Mouse (Mus musculus): ENCODE results near the gene Mettl2. TPM values are rescaled to one million over a fixed set of nuclear protein-coding genes. Genes with fewer than 3 reads are reported as not detected.
"Not testable (repeated sequence)": the region's sequence is repeated elsewhere in the genome, so short reads cannot be mapped to it uniquely, and the experiment has no call there.

The Mettl2 gene
- polyA plus RNA-seq, 1 experiment from 2014 or later: 33.9 TPM

DNA sequence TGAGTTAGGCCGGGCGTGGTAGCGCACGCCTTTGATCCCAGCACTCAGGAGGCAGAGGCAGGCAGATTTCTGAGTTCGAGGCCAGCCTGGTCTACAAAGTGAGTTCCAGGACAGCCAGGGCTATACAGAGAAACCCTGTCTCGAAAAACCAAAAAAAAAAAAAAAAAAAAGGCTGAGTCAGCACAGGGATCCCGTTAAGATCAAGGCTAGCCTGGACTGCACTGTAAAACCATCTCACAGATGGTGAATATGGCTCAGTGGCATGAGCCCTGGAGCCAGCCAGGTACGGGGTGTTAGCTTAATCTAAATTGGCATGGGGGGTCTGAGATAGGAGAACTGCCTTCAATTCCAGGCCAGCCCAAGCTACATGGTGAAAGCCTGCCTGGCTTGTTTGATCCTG lies 14.3 kb downstream of the Mettl2 start:
- not testable (repeated sequence) for H3K4me1 ChIP-seq (ENCODE audit: control insufficient read depth, insufficient read depth, low read length); H3K27me3 ChIP-seq (ENCODE audit: control insufficient read depth, insufficient read depth, low read length); H3K4me2 ChIP-seq (ENCODE audit: low read depth, low read length); H3K4me3 ChIP-seq (ENCODE audit: low read depth, low read length); H3K9ac ChIP-seq (replicated peaks; ENCODE audit: low read depth, low read length); H3K9me3 ChIP-seq (ENCODE audit: control insufficient read depth, low read length); H3K27ac ChIP-seq (ENCODE audit: low read depth, low read length); ATAC-seq (ENCODE audit: low read depth)
- H3K36me3 ChIP-seq (ENCODE audit: control insufficient read depth, insufficient read depth, low read length): peaks cover 22% of the 10 kb centered on the region
- 90% methylated on average over 6 of the region's 8 CpGs for WGBS

DNA sequence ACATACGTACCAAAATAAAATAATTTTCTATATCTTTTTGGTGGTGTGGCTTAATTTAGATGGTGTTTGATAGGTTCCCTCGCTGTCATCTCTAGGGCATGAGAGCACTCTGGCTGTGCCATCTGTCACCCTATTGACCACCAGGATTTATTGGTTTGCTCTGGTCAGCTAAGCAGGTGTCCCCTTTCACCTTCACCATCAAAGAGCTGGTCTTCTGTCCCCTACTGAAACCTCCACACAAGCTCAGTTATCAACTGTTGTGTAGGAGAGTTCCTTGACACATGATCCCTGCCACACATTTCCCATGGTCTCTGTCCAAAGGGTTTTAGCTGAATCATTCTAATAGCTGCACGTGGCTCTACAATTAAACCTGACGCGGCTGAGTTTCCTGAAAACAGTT lies 14.9 kb downstream of the Mettl2 start:
- Histone ChIP-seq H3K4me3 (ENCODE audit: low read depth, low read length) (no peak overlapping the region), H3K9me3 (ENCODE audit: control insufficient read depth, low read length) (no peaks in the 10 kb centered on the region), H3K4me1 (ENCODE audit: control insufficient read depth, insufficient read depth, low read length) (no peaks in the 10 kb centered on the region), H3K9ac (replicated peaks; ENCODE audit: low read depth, low read length) (no peak overlapping the region), H3K27me3 (ENCODE audit: control insufficient read depth, insufficient read depth, low read length) (no peaks in the 10 kb centered on the region), H3K4me2 (ENCODE audit: low read depth, low read length) (no peak overlapping the region), H3K36me3 (ENCODE audit: control insufficient read depth, insufficient read depth, low read length) (peaks cover 18% of the 10 kb centered on the region; the same call in 1 of the 2 replicates), H3K27ac (ENCODE audit: low read depth, low read length) (no peak overlapping the region)
- ATAC-seq (ENCODE audit: low read depth): no peak
- WGBS: 96% methylated on average over 5 of the region's 5 CpGs

- Histone ChIP-seq H3K27ac (ENCODE audit: low read depth, low read length) (no peak overlapping the region), H3K4me2 (ENCODE audit: low read depth, low read length) (no peak overlapping the region), H3K27me3 (ENCODE audit: control insufficient read depth, insufficient read depth, low read length) (no peaks in the 10 kb centered on the region), H3K9me3 (ENCODE audit: control insufficient read depth, low read length) (no peaks in the 10 kb centered on the region), H3K4me1 (ENCODE audit: control insufficient read depth, insufficient read depth, low read length) (no peaks in the 10 kb centered on the region), H3K9ac (replicated peaks; ENCODE audit: low read depth, low read length) (no peak overlapping the region), H3K4me3 (ENCODE audit: low read depth, low read length) (no peak overlapping the region), H3K36me3 (ENCODE audit: control insufficient read depth, insufficient read depth, low read length) (peaks cover 11% of the 10 kb centered on the region; the same call in 1 of the 2 replicates)
- ATAC-seq (ENCODE audit: low read depth): no peak
Measured at GRCm38 (mm10) chr11:105143564-105143963, 17.3 kb downstream of the Mettl2 start.

DNA sequence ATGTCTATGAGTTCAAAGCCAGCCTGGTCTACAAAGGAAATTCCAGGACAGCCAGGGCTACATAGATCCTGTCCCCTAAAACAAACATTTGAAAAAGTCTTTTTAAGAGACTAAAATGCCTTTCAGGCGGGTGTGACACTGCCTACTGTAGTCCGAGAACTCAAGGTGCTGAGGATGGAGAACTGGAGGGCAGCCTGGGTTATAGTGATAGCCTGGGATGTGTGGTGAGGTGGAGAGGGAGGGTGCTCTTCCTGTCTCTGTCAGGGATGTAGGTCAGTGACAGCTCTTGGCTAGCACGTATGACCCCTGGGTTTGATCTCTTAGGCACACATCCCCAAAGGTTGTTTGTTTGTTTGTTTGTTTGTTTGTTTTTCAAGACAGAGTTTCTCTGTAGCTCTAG lies 17.9 kb downstream of the Mettl2 start:
- Histone ChIP-seq H3K9me3 (ENCODE audit: control insufficient read depth, low read length) (no peaks in the 10 kb centered on the region), H3K36me3 (ENCODE audit: control insufficient read depth, insufficient read depth, low read length) (peaks cover 9% of the 10 kb centered on the region; the same call in 1 of the 2 replicates), H3K4me3 (ENCODE audit: low read depth, low read length) (no peak overlapping the region), H3K27me3 (ENCODE audit: control insufficient read depth, insufficient read depth, low read length) (no peaks in the 10 kb centered on the region), H3K27ac (ENCODE audit: low read depth, low read length) (no peak overlapping the region), H3K4me2 (ENCODE audit: low read depth, low read length) (no peak overlapping the region), H3K9ac (replicated peaks; ENCODE audit: low read depth, low read length) (no peak overlapping the region), H3K4me1 (ENCODE audit: control insufficient read depth, insufficient read depth, low read length) (no peaks in the 10 kb centered on the region)
- no peak for ATAC-seq (ENCODE audit: low read depth)
- 88% methylated on average over 3 of the region's 3 CpGs for WGBS

GRCm38 (mm10) chr11:105144508-105145210 lies 18.4 kb downstream of the Mettl2 start:
- WGBS: 81% methylated on average over 11 of the region's 11 CpGs
- ATAC-seq (ENCODE audit: low read depth): no peak
- H3K4me1 ChIP-seq (ENCODE audit: control insufficient read depth, insufficient read depth, low read length): no peaks in the 10 kb centered on the region
- no peak overlapping the region for H3K4me3 ChIP-seq (ENCODE audit: low read depth, low read length)
- H3K36me3 ChIP-seq (ENCODE audit: control insufficient read depth, insufficient read depth, low read length): peaks cover 4% of the 10 kb centered on the region; the same call in 1 of the 2 replicates
- no peak overlapping the region for H3K27ac ChIP-seq (ENCODE audit: low read depth, low read length)
- no peak overlapping the region for H3K4me2 ChIP-seq (ENCODE audit: low read depth, low read length)
- H3K9ac ChIP-seq (replicated peaks; ENCODE audit: low read depth, low read length): no peak overlapping the region
- no peaks in the 10 kb centered on the region for H3K9me3 ChIP-seq (ENCODE audit: control insufficient read depth, low read length)
- no peaks in the 10 kb centered on the region for H3K27me3 ChIP-seq (ENCODE audit: control insufficient read depth, insufficient read depth, low read length)

GRCm38 (mm10) chr11:105145211-105145610 lies 19.0 kb downstream of the Mettl2 start:
- Histone ChIP-seq H3K27me3 (ENCODE audit: control insufficient read depth, insufficient read depth, low read length) (no peaks in the 10 kb centered on the region), H3K36me3 (ENCODE audit: control insufficient read depth, insufficient read depth, low read length) (no peaks in the 10 kb centered on the region), H3K9ac (replicated peaks; ENCODE audit: low read depth, low read length) (no peak overlapping the region), H3K4me2 (ENCODE audit: low read depth, low read length) (no peak overlapping the region), H3K4me3 (ENCODE audit: low read depth, low read length) (no peak overlapping the region), H3K9me3 (ENCODE audit: control insufficient read depth, low read length) (no peaks in the 10 kb centered on the region), H3K4me1 (ENCODE audit: control insufficient read depth, insufficient read depth, low read length) (no peaks in the 10 kb centered on the region), H3K27ac (ENCODE audit: low read depth, low read length) (no peak overlapping the region)
- 85% methylated on average over 10 of the region's 10 CpGs for WGBS
- no peak for ATAC-seq (ENCODE audit: low read depth)

GRCm38 (mm10) chr11:105146593-105146992 lies 20.4 kb downstream of the Mettl2 start, which contains the start of gene Gm10842:
Gene Gm10842, plus strand, starts transcription at chr11:105146893.
- H3K9ac ChIP-seq (replicated peaks; ENCODE audit: low read depth, low read length): no peak within 1 kb of the TSS
- 73% methylated on average over 3 of the region's 3 CpGs for WGBS
- H3K27me3 ChIP-seq (ENCODE audit: control insufficient read depth, insufficient read depth, low read length): no peaks in the 10 kb centered on the region
- H3K9me3 ChIP-seq (ENCODE audit: control insufficient read depth, low read length): no peaks in the 10 kb centered on the region
- H3K4me3 ChIP-seq (ENCODE audit: low read depth, low read length): no peak within 1 kb of the TSS
- H3K4me1 ChIP-seq (ENCODE audit: control insufficient read depth, insufficient read depth, low read length): no peaks in the 10 kb centered on the region
- ATAC-seq (ENCODE audit: low read depth): no peak
- no peaks in the 10 kb centered on the region for H3K36me3 ChIP-seq (ENCODE audit: control insufficient read depth, insufficient read depth, low read length)
- no peak within 1 kb of the TSS for H3K27ac ChIP-seq (ENCODE audit: low read depth, low read length)
- no peak within 1 kb of the TSS for H3K4me2 ChIP-seq (ENCODE audit: low read depth, low read length)

GRCm38 (mm10) chr11:105149353-105149752 lies 23.1 kb downstream of the Mettl2 start:
- Histone ChIP-seq H3K27me3 (ENCODE audit: control insufficient read depth, insufficient read depth, low read length) (no peaks in the 10 kb centered on the region), H3K36me3 (ENCODE audit: control insufficient read depth, insufficient read depth, low read length) (no peaks in the 10 kb centered on the region), H3K9ac (replicated peaks; ENCODE audit: low read depth, low read length) (no peak overlapping the region), H3K27ac (ENCODE audit: low read depth, low read length) (no peak overlapping the region), H3K4me1 (ENCODE audit: control insufficient read depth, insufficient read depth, low read length) (0 out of 2 replicates have a peak, but pooled peaks cover 4% of the 10 kb centered on the region), H3K4me3 (ENCODE audit: low read depth, low read length) (no peak overlapping the region), H3K4me2 (ENCODE audit: low read depth, low read length) (no peak overlapping the region), H3K9me3 (ENCODE audit: control insufficient read depth, low read length) (no peaks in the 10 kb centered on the region)
- WGBS: 91% methylated on average over 3 of the region's 3 CpGs
- no peak for ATAC-seq (ENCODE audit: low read depth)

DNA sequence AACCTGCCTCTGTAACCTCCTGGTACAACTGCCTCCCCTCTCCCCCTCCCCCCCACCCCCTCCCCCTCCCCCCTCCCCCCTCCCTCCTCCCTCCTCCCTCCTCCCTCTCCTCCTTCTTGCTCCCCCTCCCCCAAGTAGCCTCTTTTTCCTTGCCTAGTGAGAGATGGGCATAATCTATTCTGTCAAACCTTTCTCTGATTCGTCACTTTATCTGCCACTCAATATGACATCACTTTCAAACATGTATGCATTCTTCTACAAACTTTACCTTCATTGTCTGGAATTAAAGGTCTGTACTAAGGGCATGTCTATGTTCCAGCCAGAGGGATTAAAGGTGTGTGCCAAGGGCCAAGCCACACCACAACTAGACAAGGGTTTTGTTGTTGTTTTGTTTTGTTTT lies 23.5 kb downstream of the Mettl2 start:
- WGBS: 88% methylated on average over 1 of the region's 1 CpGs
- no peaks in the 10 kb centered on the region for H3K27me3 ChIP-seq (ENCODE audit: control insufficient read depth, insufficient read depth, low read length)

More for the DNA sequence above, 23.5 kb downstream of the Mettl2 start:
- Histone ChIP-seq H3K9me3 (ENCODE audit: control insufficient read depth, low read length) (no peaks in the 10 kb centered on the region), H3K9ac (replicated peaks; ENCODE audit: low read depth, low read length) (no peak overlapping the region), H3K36me3 (ENCODE audit: control insufficient read depth, insufficient read depth, low read length) (no peaks in the 10 kb centered on the region), H3K27ac (ENCODE audit: low read depth, low read length) (no peak overlapping the region), H3K4me2 (ENCODE audit: low read depth, low read length) (no peak overlapping the region), H3K4me1 (ENCODE audit: control insufficient read depth, insufficient read depth, low read length) (0 out of 2 replicates have a peak, but pooled peaks cover 4% of the 10 kb centered on the region), H3K4me3 (ENCODE audit: low read depth, low read length) (no peak overlapping the region)
- ATAC-seq (ENCODE audit: low read depth): no peak

Measured in neural tube, embryonic 14.5 days (tissue).